Mouse (Mus musculus): ENCODE data around the gene Jtb. TPM values are rescaled to one million over a fixed set of nuclear protein-coding genes. Genes with fewer than 3 reads are reported as not detected.

Jtb gene
- polyA plus RNA-seq, 1 experiment from 2014 or later = 90.2 TPM

- H3K36me3 ChIP-seq = peaks cover 42% of the 10 kb centered on the region
- peak overlapping the region; percentile 97 for H3K4me2 ChIP-seq
- no peaks in the 10 kb centered on the region for H3K27me3 ChIP-seq
- ATAC-seq (ENCODE audit: low FRiP score, low read depth) = no peak
- WGBS = 87% methylated on average over 13 of the region's 13 CpGs
- H3K4me1 ChIP-seq (replicated peaks) = peaks cover 32% of the 10 kb centered on the region
- no peaks in the 10 kb centered on the region for H3K9me3 ChIP-seq
- H3K27ac ChIP-seq (replicated peaks) = no peak overlapping the region
- 0 out of 2 replicates have a peak overlapping the region, but pooled peaks have one; percentile 55 for H3K4me3 ChIP-seq
- H3K9ac ChIP-seq = no peak overlapping the region
Observed at GRCm38 (mm10) chr3:90211475-90212398, 19.7 kb upstream of the Jtb start.

GRCm38 (mm10) chr3:90212723-90213122 is 18.7 kb upstream of the Jtb start:
- peak overlapping the region; percentile 78 for H3K9ac ChIP-seq
- H3K4me3 ChIP-seq = peak overlapping the region; percentile 55
- peaks cover 42% of the 10 kb centered on the region for H3K36me3 ChIP-seq
- peak overlapping the region; percentile 82; the same call in 1 of the 2 replicates for H3K27ac ChIP-seq (replicated peaks)
- 11% methylated on average over 5 of the region's 5 CpGs for WGBS
- no peaks in the 10 kb centered on the region for H3K9me3 ChIP-seq
- peak overlapping the region; percentile 97 for H3K4me2 ChIP-seq
- ATAC-seq (ENCODE audit: low FRiP score, low read depth) = no peak
- H3K4me1 ChIP-seq (replicated peaks) = peaks cover 32% of the 10 kb centered on the region
- H3K27me3 ChIP-seq = no peaks in the 10 kb centered on the region

GRCm38 (mm10) chr3:90213377-90213866 is 18.0 kb upstream of the Jtb start, which contains the start of the genes Rps27 and Rab13:
Gene Rps27 (minus strand): TSS chr3:90213651.
Gene Rab13 (plus strand): TSS chr3:90213695.
- Histone ChIP-seq H3K9me3 (no peaks in the 10 kb centered on the region), H3K4me2 (peak within 1 kb of the TSS; percentile 97), H3K27ac (replicated peaks) (peak within 1 kb of the TSS; percentile 82), H3K36me3 (peaks cover 35% of the 10 kb centered on the region), H3K27me3 (no peaks in the 10 kb centered on the region), H3K4me3 (peak within 1 kb of the TSS; percentile 55), H3K4me1 (replicated peaks) (peaks cover 32% of the 10 kb centered on the region), H3K9ac (peak within 1 kb of the TSS; percentile 78)
- ATAC-seq (ENCODE audit: low FRiP score, low read depth) = peak; percentile 95
- WGBS = under 1% methylated on average over 42 of the region's 42 CpGs

- 11% methylated on average over 12 of the region's 12 CpGs for WGBS
- peak; percentile 65 for ATAC-seq (ENCODE audit: low FRiP score, low read depth)
- Histone ChIP-seq H3K27ac (replicated peaks) (peak overlapping the region; percentile 82), H3K4me2 (peak overlapping the region; percentile 97), H3K4me1 (replicated peaks) (peaks cover 32% of the 10 kb centered on the region), H3K9me3 (no peaks in the 10 kb centered on the region), H3K4me3 (peak overlapping the region; percentile 55), H3K9ac (peak overlapping the region; percentile 46), H3K36me3 (peaks cover 28% of the 10 kb centered on the region), H3K27me3 (no peaks in the 10 kb centered on the region)
Observed at GRCm38 (mm10) chr3:90213956-90214684, 17.3 kb upstream of the Jtb start.

GRCm38 (mm10) chr3:90215825-90216380 is 15.5 kb upstream of the Jtb start:
- Histone ChIP-seq H3K4me3 (no peak overlapping the region), H3K4me2 (no peak overlapping the region), H3K9ac (no peak overlapping the region), H3K27ac (replicated peaks) (no peak overlapping the region), H3K36me3 (peaks cover 13% of the 10 kb centered on the region), H3K4me1 (replicated peaks) (peaks cover 39% of the 10 kb centered on the region), H3K27me3 (no peaks in the 10 kb centered on the region), H3K9me3 (no peaks in the 10 kb centered on the region)
- no peak for ATAC-seq (ENCODE audit: low FRiP score, low read depth)
- 42% methylated on average over 1 of the region's 1 CpGs for WGBS

- H3K36me3 ChIP-seq = no peaks in the 10 kb centered on the region
- H3K9me3 ChIP-seq = no peaks in the 10 kb centered on the region
- H3K4me2 ChIP-seq = peak overlapping the region; percentile 64
- H3K27ac ChIP-seq (replicated peaks) = peak overlapping the region; percentile 77
- H3K4me1 ChIP-seq (replicated peaks) = peaks cover 16% of the 10 kb centered on the region
- no peak for ATAC-seq (ENCODE audit: low FRiP score, low read depth)
- 0 out of 2 replicates have a peak overlapping the region, but pooled peaks have one; percentile 14 for H3K9ac ChIP-seq
- H3K27me3 ChIP-seq = no peaks in the 10 kb centered on the region
- peak overlapping the region; percentile 37 for H3K4me3 ChIP-seq
- 14% methylated on average over 6 of the region's 6 CpGs for WGBS
Observed at GRCm38 (mm10) chr3:90220088-90220487, 11.3 kb upstream of the Jtb start.

- Histone ChIP-seq H3K9me3 (no peaks in the 10 kb centered on the region), H3K4me2 (peak overlapping the region; percentile 64), H3K4me3 (peak overlapping the region; percentile 37), H3K27me3 (no peaks in the 10 kb centered on the region), H3K36me3 (no peaks in the 10 kb centered on the region), H3K27ac (replicated peaks) (peak overlapping the region; percentile 77), H3K4me1 (replicated peaks) (peaks cover 16% of the 10 kb centered on the region), H3K9ac (peak overlapping the region; percentile 14)
- WGBS = under 1% methylated on average over 18 of the region's 20 CpGs
- peak; percentile 68 for ATAC-seq (ENCODE audit: low FRiP score, low read depth)
Observed at GRCm38 (mm10) chr3:90220531-90220951, 10.9 kb upstream of the Jtb start.

GRCm38 (mm10) chr3:90221123-90221522 is 10.3 kb upstream of the Jtb start:
- Histone ChIP-seq H3K4me3 (peak overlapping the region; percentile 37), H3K27ac (replicated peaks) (no peak overlapping the region), H3K9ac (0 out of 2 replicates have a peak overlapping the region, but pooled peaks have one; percentile 6), H3K4me2 (peak overlapping the region; percentile 64), H3K27me3 (no peaks in the 10 kb centered on the region), H3K36me3 (no peaks in the 10 kb centered on the region), H3K4me1 (replicated peaks) (peaks cover 16% of the 10 kb centered on the region), H3K9me3 (no peaks in the 10 kb centered on the region)
- no peak for ATAC-seq (ENCODE audit: low FRiP score, low read depth)
- WGBS = 30% methylated on average over 5 of the region's 5 CpGs

GRCm38 (mm10) chr3:90222455-90222854 is 8.9 kb upstream of the Jtb start:
- no peak overlapping the region for H3K4me3 ChIP-seq
- ATAC-seq (ENCODE audit: low FRiP score, low read depth) = no peak
- no peak overlapping the region for H3K4me2 ChIP-seq
- peaks cover 16% of the 10 kb centered on the region for H3K4me1 ChIP-seq (replicated peaks)
- H3K9ac ChIP-seq = no peak overlapping the region
- H3K9me3 ChIP-seq = no peaks in the 10 kb centered on the region
- WGBS = 94% methylated on average over 4 of the region's 4 CpGs
- no peaks in the 10 kb centered on the region for H3K27me3 ChIP-seq
- H3K36me3 ChIP-seq = no peaks in the 10 kb centered on the region
- H3K27ac ChIP-seq (replicated peaks) = no peak overlapping the region

- Histone ChIP-seq H3K9ac (no peak overlapping the region), H3K27ac (replicated peaks) (no peak overlapping the region), H3K4me3 (no peak overlapping the region), H3K4me1 (replicated peaks) (peaks cover 16% of the 10 kb centered on the region), H3K27me3 (no peaks in the 10 kb centered on the region), H3K4me2 (no peak overlapping the region), H3K36me3 (no peaks in the 10 kb centered on the region), H3K9me3 (no peaks in the 10 kb centered on the region)
- 84% methylated on average over 3 of the region's 3 CpGs for WGBS
- no peak for ATAC-seq (ENCODE audit: low FRiP score, low read depth)
Observed at GRCm38 (mm10) chr3:90222941-90223340, 8.5 kb upstream of the Jtb start.

- Histone ChIP-seq H3K36me3 (no peaks in the 10 kb centered on the region), H3K4me1 (replicated peaks) (peaks cover 16% of the 10 kb centered on the region), H3K4me2 (no peak overlapping the region), H3K27me3 (no peaks in the 10 kb centered on the region), H3K4me3 (no peak overlapping the region), H3K27ac (replicated peaks) (no peak overlapping the region), H3K9me3 (no peaks in the 10 kb centered on the region), H3K9ac (no peak overlapping the region)
- WGBS = 82% methylated on average over 10 of the region's 10 CpGs
- ATAC-seq (ENCODE audit: low FRiP score, low read depth) = no peak
Observed at GRCm38 (mm10) chr3:90224331-90224730, 7.1 kb upstream of the Jtb start.

Measured in hindbrain, embryonic 15.5 days (tissue).